Mouse (Mus musculus) myocyte (in vitro differentiated cells): ENCODE measurements around the gene Olfr1348.

Experiments used
- CEBPB ChIP-seq: IDR thresholded peaks from 2 replicates; pipeline ENCODE4 v1.6.1; 2011; ENCODE audit warnings: mild to moderate bottlenecking, moderate library complexity; ENCODE audit not compliant: poor library complexity, insufficient read depth, severe bottlenecking
- E2F4 ChIP-seq: IDR thresholded peaks from one replicate; pipeline ENCODE4 v1.6.1; 2011; ENCODE audit warnings: mild to moderate bottlenecking, control low read depth, moderate library complexity; ENCODE audit not compliant: insufficient read depth
- MAX ChIP-seq: IDR thresholded peaks from one replicate; pipeline ENCODE4 v1.6.1; 2011; ENCODE audit warnings: low read depth, mild to moderate bottlenecking, control low read depth
- MYOD1 ChIP-seq, 3 experiments: IDR thresholded peaks; one replicate each; pipeline ENCODE4 v1.6.1; 2011; ENCODE audit warnings: control low read depth in 2 of 3, low read depth in 2 of 3, mild to moderate bottlenecking in 2 of 3, moderate library complexity in 1 of 3; ENCODE audit not compliant: insufficient read length in 2 of 3, control insufficient read depth in 1 of 3
- MYOG ChIP-seq, 3 experiments: IDR thresholded peaks; one replicate each; pipeline ENCODE4 v1.6.1; 2011; ENCODE audit warnings: control low read depth in 2 of 3, low read depth in 2 of 3, mild to moderate bottlenecking in 2 of 3; ENCODE audit not compliant: insufficient read length in 2 of 3, control insufficient read depth in 1 of 3, insufficient read depth in 1 of 3
- POLR2A ChIP-seq: IDR thresholded peaks from one replicate; pipeline ENCODE4 v1.6.1; 2011; ENCODE audit warnings: low read depth, mild to moderate bottlenecking, control low read depth, moderate library complexity; ENCODE audit not compliant: insufficient read length
- POLR2AphosphoS2 ChIP-seq: IDR thresholded peaks from one replicate; pipeline ENCODE4 v1.6.1; 2011; ENCODE audit warnings: low read depth, control low read depth; ENCODE audit not compliant: insufficient read length
- REST ChIP-seq: IDR thresholded peaks from one replicate; pipeline ENCODE4 v1.6.1; 2011; ENCODE audit warnings: mild to moderate bottlenecking, control low read depth, moderate library complexity; ENCODE audit not compliant: insufficient read depth, insufficient read length
- TCF12 ChIP-seq: IDR thresholded peaks from one replicate; pipeline ENCODE4 v1.6.1; 2011; ENCODE audit warnings: mild to moderate bottlenecking, control low read depth; ENCODE audit not compliant: poor library complexity, insufficient read depth, severe bottlenecking
- USF1 ChIP-seq: IDR thresholded peaks from one replicate; pipeline ENCODE4 v1.6.1; 2011; ENCODE audit warnings: low read depth, mild to moderate bottlenecking, control low read depth, moderate library complexity

GRCm38 (mm10) chr7:6521666-6522065 lies 13.1 kb upstream of the Olfr1348 start:
- TF ChIP-seq POLR2A (no peak), TCF12 (no peak), MAX (no peak), MYOD1 (IDR thresholded peaks at IDR 0.05; ENCODE audit: control insufficient read depth in 1 of 3, insufficient read length in 2 of 3, low read depth in 2 of 3) (no peak), USF1 (no peak), E2F4 (no peak), CEBPB (no peak), MYOG (IDR thresholded peaks at IDR 0.05; ENCODE audit: control insufficient read depth in 1 of 3, insufficient read depth in 1 of 3, insufficient read length in 2 of 3, low read depth in 2 of 3) (no peak), REST (no peak), POLR2AphosphoS2 (no peak)
